Mouse (Mus musculus): ENCODE data around the gene Gm3952. TPM values are rescaled to one million over a fixed set of nuclear protein-coding genes. Genes with fewer than 3 reads are reported as not detected.

Gm3952 gene
- total RNA-seq, 1 experiment, result not detected

DNA sequence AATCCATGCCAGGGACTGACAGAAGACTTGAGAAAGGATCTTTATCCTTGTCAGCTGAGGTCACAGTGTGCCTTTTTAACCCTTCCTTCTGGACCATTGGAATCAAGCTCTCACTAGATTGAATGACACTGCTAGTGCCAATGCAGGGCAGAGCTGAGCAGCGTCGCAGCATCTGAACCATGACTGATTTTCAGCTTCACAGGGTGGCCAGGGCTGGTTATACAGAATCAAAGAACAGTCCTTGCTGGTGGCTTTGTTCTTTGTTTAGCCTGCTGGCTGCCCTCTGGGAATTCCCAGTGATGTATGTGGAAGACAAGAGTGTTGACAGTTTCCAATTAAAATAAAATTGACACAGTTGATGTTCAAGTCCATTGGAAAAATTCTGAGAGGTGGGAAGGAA, 66.2 kb downstream of the Gm3952 start:
- Histone ChIP-seq H3K9ac (ENCODE audit: insufficient read depth, low read depth, low read length, poor library complexity, severe bottlenecking) (no peak overlapping the region), H3K4me1 (ENCODE audit: control insufficient read depth in 2 of 2, insufficient read depth in 2 of 2, low read length in 2 of 2, poor library complexity in 1 of 2) (no peaks in the 10 kb centered on the region), H3K36me3 (ENCODE audit: control insufficient read depth, insufficient read depth, low read length, poor library complexity, severe bottlenecking) (no peaks in the 10 kb centered on the region; the same call in 1 of the 2 replicates), H3K4me3 (ENCODE audit: insufficient read depth in 1 of 2, low read depth in 1 of 2, low read length in 2 of 2, poor library complexity in 1 of 2, severe bottlenecking in 1 of 2) (no peak overlapping the region), H3K27ac (ENCODE audit: insufficient read depth, low read depth, low read length, poor library complexity, severe bottlenecking) (no peak overlapping the region), H3K9me3 (ENCODE audit: control insufficient read depth, insufficient read depth, low read depth, low read length) (no peaks in the 10 kb centered on the region)
- in situ Hi-C loops (cut with MboI; ENCODE audit: low sequenced_read_pairs in 2 of 2, unreplicated experiment in 2 of 2), result no loop called here
- TF ChIP-seq CHD2 (IDR thresholded peaks at IDR 0.05; ENCODE audit: low read depth, low read length) (no peak), HCFC1 (IDR thresholded peaks at IDR 0.05; ENCODE audit: borderline replicate concordance, insufficient read depth, low read length) (no peak)
- no peak for DNase-seq (ENCODE audit: low read depth, low spot score)

DNA sequence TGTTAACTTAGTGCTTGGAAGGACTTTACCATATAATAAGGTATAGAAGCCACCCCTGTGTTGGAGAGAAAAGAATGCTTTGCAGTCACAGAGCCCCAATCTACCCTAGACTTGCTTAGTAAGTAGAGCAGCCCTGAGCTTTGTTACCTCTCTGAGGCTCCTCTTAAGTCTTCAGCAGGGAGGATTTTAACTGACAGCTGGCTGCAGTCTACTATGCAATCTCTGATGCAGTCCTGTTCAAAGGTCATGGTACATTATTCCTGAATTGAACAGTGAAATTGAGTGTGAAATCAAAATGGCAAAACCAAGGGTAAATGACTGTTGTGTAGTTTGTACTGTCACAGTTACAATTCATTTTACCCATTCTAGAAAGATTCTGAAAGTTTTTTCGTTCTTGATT, 71.3 kb downstream of the Gm3952 start:
- Histone ChIP-seq H3K9me3 (ENCODE audit: control insufficient read depth, insufficient read depth, low read depth, low read length) (no peaks in the 10 kb centered on the region), H3K9ac (ENCODE audit: insufficient read depth, low read depth, low read length, poor library complexity, severe bottlenecking) (no peak overlapping the region), H3K4me1 (ENCODE audit: control insufficient read depth in 2 of 2, insufficient read depth in 2 of 2, low read length in 2 of 2, poor library complexity in 1 of 2) (no peaks in the 10 kb centered on the region), H3K36me3 (ENCODE audit: control insufficient read depth, insufficient read depth, low read length, poor library complexity, severe bottlenecking) (peaks cover 7% of the 10 kb centered on the region), H3K4me3 (ENCODE audit: insufficient read depth in 1 of 2, low read depth in 1 of 2, low read length in 2 of 2, poor library complexity in 1 of 2, severe bottlenecking in 1 of 2) (no peak overlapping the region), H3K27ac (ENCODE audit: insufficient read depth, low read depth, low read length, poor library complexity, severe bottlenecking) (no peak overlapping the region)
- in situ Hi-C loops (cut with MboI; ENCODE audit: low sequenced_read_pairs in 2 of 2, unreplicated experiment in 2 of 2), result no loop called here
- no peak for DNase-seq (ENCODE audit: low read depth, low spot score)
- no peak for TF ChIP-seq CHD2 (IDR thresholded peaks at IDR 0.05; ENCODE audit: low read depth, low read length)
- no peak for TF ChIP-seq ZNF384 (IDR thresholded peaks at IDR 0.05; ENCODE audit: low read depth, low read length)
- no peak for TF ChIP-seq MAFK (IDR thresholded peaks at IDR 0.05; ENCODE audit: insufficient read depth, low read depth, low read length)
- TF ChIP-seq ZC3H11A (IDR thresholded peaks at IDR 0.05; ENCODE audit: borderline replicate concordance, low read depth, low read length), result no peak
- TF ChIP-seq HCFC1 (IDR thresholded peaks at IDR 0.05; ENCODE audit: borderline replicate concordance, insufficient read depth, low read length), result no peak

DNA sequence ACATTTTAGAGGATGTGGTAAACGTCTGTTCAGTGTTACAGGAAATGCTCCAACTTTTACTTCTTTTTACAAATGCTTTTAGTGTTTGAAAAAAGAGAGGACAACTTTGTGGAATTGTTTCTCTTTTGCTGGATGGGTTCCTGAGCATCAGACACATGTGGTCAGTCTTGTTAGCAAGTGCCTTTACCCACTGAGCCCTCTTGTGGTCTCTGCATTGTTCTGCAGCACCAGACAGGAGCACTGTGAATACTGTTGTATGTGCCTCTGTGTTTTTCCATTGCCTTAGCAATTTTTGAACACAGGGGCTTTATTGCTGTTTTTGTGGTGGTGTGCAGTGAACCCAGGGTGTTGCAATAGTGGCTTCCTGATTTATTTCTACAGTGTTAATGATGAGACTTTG, 73.7 kb downstream of the Gm3952 start:
- Histone ChIP-seq H3K9ac (ENCODE audit: insufficient read depth, low read depth, low read length, poor library complexity, severe bottlenecking) (no peak overlapping the region), H3K36me3 (ENCODE audit: control insufficient read depth, insufficient read depth, low read length, poor library complexity, severe bottlenecking) (peaks cover 9% of the 10 kb centered on the region), H3K4me3 (ENCODE audit: insufficient read depth in 1 of 2, low read depth in 1 of 2, low read length in 2 of 2, poor library complexity in 1 of 2, severe bottlenecking in 1 of 2) (no peak overlapping the region), H3K27ac (ENCODE audit: insufficient read depth, low read depth, low read length, poor library complexity, severe bottlenecking) (no peak overlapping the region), H3K4me1 (ENCODE audit: control insufficient read depth in 2 of 2, insufficient read depth in 2 of 2, low read length in 2 of 2, poor library complexity in 1 of 2) (no peaks in the 10 kb centered on the region), H3K9me3 (ENCODE audit: control insufficient read depth, insufficient read depth, low read depth, low read length) (no peaks in the 10 kb centered on the region)
- DNase-seq (ENCODE audit: low read depth, low spot score), result peak; percentile 9
- TF ChIP-seq MAFK (IDR thresholded peaks at IDR 0.05; ENCODE audit: insufficient read depth, low read depth, low read length), result no peak
- no peak for TF ChIP-seq CHD2 (IDR thresholded peaks at IDR 0.05; ENCODE audit: low read depth, low read length)
- TF ChIP-seq ZNF384 (IDR thresholded peaks at IDR 0.05; ENCODE audit: low read depth, low read length), result no peak
- TF ChIP-seq ZC3H11A (IDR thresholded peaks at IDR 0.05; ENCODE audit: borderline replicate concordance, low read depth, low read length), result no peak
- TF ChIP-seq HCFC1 (IDR thresholded peaks at IDR 0.05; ENCODE audit: borderline replicate concordance, insufficient read depth, low read length), result no peak
- in situ Hi-C loops (cut with MboI; ENCODE audit: low sequenced_read_pairs in 2 of 2, unreplicated experiment in 2 of 2), result no loop called here

DNA sequence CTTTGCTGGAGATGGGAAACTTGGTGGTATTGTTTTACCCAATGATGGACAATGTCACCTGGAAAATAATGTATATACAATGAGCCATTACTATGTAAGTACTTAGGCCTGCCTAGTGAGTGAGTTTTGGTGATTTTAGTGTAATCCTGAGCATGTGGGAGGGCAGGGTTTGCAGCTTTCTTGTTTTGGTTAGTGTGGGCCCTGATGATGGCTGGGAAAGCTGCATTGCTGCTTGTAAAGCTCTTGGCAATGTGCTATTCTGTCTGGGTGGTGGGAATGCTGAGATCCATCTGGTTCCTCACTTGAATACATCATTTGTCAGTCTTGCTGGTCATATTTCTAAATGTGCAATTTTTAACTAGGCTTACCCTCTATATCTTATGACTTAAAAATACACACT, 82.3 kb downstream of the Gm3952 start:
- TF ChIP-seq MAFK (IDR thresholded peaks at IDR 0.05; ENCODE audit: insufficient read depth, low read depth, low read length), result no peak
- TF ChIP-seq CHD2 (IDR thresholded peaks at IDR 0.05; ENCODE audit: low read depth, low read length), result no peak
- no peak for TF ChIP-seq HCFC1 (IDR thresholded peaks at IDR 0.05; ENCODE audit: borderline replicate concordance, insufficient read depth, low read length)
- in situ Hi-C loops (cut with MboI; ENCODE audit: low sequenced_read_pairs in 2 of 2, unreplicated experiment in 2 of 2), result no loop called here
- no peaks in the 10 kb centered on the region for H3K4me1 ChIP-seq (ENCODE audit: control insufficient read depth in 2 of 2, insufficient read depth in 2 of 2, low read length in 2 of 2, poor library complexity in 1 of 2)
- H3K9ac ChIP-seq (ENCODE audit: insufficient read depth, low read depth, low read length, poor library complexity, severe bottlenecking), result no peak overlapping the region
- no peak overlapping the region for H3K27ac ChIP-seq (ENCODE audit: insufficient read depth, low read depth, low read length, poor library complexity, severe bottlenecking)
- no peak overlapping the region for H3K4me3 ChIP-seq (ENCODE audit: insufficient read depth in 1 of 2, low read depth in 1 of 2, low read length in 2 of 2, poor library complexity in 1 of 2, severe bottlenecking in 1 of 2)
- H3K9me3 ChIP-seq (ENCODE audit: control insufficient read depth, insufficient read depth, low read depth, low read length), result no peaks in the 10 kb centered on the region
- H3K36me3 ChIP-seq (ENCODE audit: control insufficient read depth, insufficient read depth, low read length, poor library complexity, severe bottlenecking), result peaks cover 13% of the 10 kb centered on the region
- DNase-seq (ENCODE audit: low read depth, low spot score), result no peak

DNA sequence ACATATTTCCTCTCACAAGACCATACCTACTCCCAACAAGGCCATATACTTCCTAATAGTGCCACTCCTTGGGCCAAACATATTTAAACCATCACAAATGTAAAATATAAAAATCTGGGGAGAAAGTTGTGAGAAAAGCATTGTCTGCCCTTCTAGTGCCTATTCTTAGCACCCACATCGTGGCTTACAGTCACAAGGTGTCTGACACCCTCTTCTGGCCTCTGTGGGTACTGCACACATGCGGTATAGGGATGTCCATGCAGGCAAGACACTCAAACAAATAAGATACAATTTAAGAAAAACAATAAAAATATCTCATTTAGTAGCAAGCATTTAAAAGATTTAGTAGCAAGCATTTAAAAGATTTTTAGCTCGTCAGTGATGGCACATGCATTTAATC, 89.2 kb downstream of the Gm3952 start:
- Histone ChIP-seq H3K9ac (ENCODE audit: insufficient read depth, low read depth, low read length, poor library complexity, severe bottlenecking) (no peak overlapping the region), H3K27ac (ENCODE audit: insufficient read depth, low read depth, low read length, poor library complexity, severe bottlenecking) (no peak overlapping the region), H3K4me3 (ENCODE audit: insufficient read depth in 1 of 2, low read depth in 1 of 2, low read length in 2 of 2, poor library complexity in 1 of 2, severe bottlenecking in 1 of 2) (no peak overlapping the region), H3K36me3 (ENCODE audit: control insufficient read depth, insufficient read depth, low read length, poor library complexity, severe bottlenecking) (peaks cover 6% of the 10 kb centered on the region; the same call in 1 of the 2 replicates), H3K4me1 (ENCODE audit: control insufficient read depth in 2 of 2, insufficient read depth in 2 of 2, low read length in 2 of 2, poor library complexity in 1 of 2) (no peaks in the 10 kb centered on the region), H3K9me3 (ENCODE audit: control insufficient read depth, insufficient read depth, low read depth, low read length) (no peaks in the 10 kb centered on the region)
- in situ Hi-C loops (cut with MboI; ENCODE audit: low sequenced_read_pairs in 2 of 2, unreplicated experiment in 2 of 2), result no loop called here
- DNase-seq (ENCODE audit: low read depth, low spot score), result peak; percentile 72
- TF ChIP-seq ZNF384 (IDR thresholded peaks at IDR 0.05; ENCODE audit: low read depth, low read length) (no peak), CHD2 (IDR thresholded peaks at IDR 0.05; ENCODE audit: low read depth, low read length) (no peak), ZC3H11A (IDR thresholded peaks at IDR 0.05; ENCODE audit: borderline replicate concordance, low read depth, low read length) (peak; percentile 53; the same call in 1 of the 2 replicates), MAFK (IDR thresholded peaks at IDR 0.05; ENCODE audit: insufficient read depth, low read depth, low read length) (no peak), HCFC1 (IDR thresholded peaks at IDR 0.05; ENCODE audit: borderline replicate concordance, insufficient read depth, low read length) (no peak)

Data from ES-E14 (cell line).